Mouse (Mus musculus): ENCODE data around the gene H2-Q7.
"Not testable (repeated sequence)": the region's sequence is repeated elsewhere in the genome, so short reads cannot be mapped to it uniquely, and the experiment has no call there.

DNA sequence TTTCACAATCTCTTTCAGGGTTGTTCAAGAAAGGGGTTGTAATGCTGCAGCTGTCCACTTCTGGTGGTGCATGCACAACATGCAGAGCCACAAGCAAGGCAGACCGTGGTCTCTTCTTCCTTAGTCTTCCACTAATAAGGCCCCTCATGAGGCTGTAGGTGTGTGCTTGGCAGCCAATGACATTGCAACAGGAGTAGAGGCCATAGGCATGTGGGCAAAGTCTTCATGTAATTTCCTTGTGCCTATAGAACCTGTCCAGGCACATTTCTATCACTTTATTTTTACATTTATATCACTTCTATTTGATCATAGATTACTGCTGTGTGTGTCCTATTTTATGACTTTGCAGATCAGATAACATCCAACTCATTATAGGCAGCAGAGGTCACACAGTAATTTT is 25.9 kb upstream of the H2-Q7 start:
- not testable (repeated sequence) for TF ChIP-seq GATA1, TAL1 (IDR thresholded peaks at IDR 0.05; ENCODE audit: low read length)
